Mouse (Mus musculus) liver, embryonic 13.5 days (tissue): ENCODE results near the gene Tas1r3. TPM values are rescaled to one million over a fixed set of nuclear protein-coding genes. Genes with fewer than 3 reads are reported as not detected.

Experiments used
- ATAC-seq: fragments of 200-750 bp; cut with Nextera tagmentation; 2 replicates; pipeline ENCODE4 v1.8.0; 2017; ENCODE audit warnings: low read depth, mild to moderate bottlenecking, moderate number of reproducible peaks, moderate library complexity
- DNase-seq: peaks from one replicate; pipeline ENCODE4 v3.0.0; 2022
- H3K27ac ChIP-seq: fragments of 300-500 bp; sonication (generic); 2 replicates; pipeline ENCODE4 v1.5.1; 2015; ENCODE audit warnings: moderate library complexity, mild to moderate bottlenecking, inconsistent platforms
- H3K27me3 ChIP-seq: fragments of 300-500 bp; sonication (generic); 2 replicates; pipeline ENCODE4 v1.6.1; 2015; ENCODE audit warnings: mild to moderate bottlenecking, inconsistent platforms
- H3K36me3 ChIP-seq: fragments of 300-500 bp; sonication (generic); 2 replicates; pipeline ENCODE4 v1.6.1; 2015; ENCODE audit warnings: mild to moderate bottlenecking, inconsistent platforms
- H3K4me1 ChIP-seq: fragments of 300-500 bp; sonication (generic); replicated peaks from 2 replicates; pipeline ENCODE4 v1.6.1; 2015; ENCODE audit warnings: inconsistent platforms
- H3K4me2 ChIP-seq: fragments of 300-500 bp; sonication (generic); 2 replicates; pipeline ENCODE4 v1.6.1; 2015; ENCODE audit warnings: inconsistent platforms, mild to moderate bottlenecking, moderate library complexity
- H3K4me3 ChIP-seq: fragments of 300-500 bp; sonication (generic); replicated peaks from 2 replicates; pipeline ENCODE4 v1.5.1; 2015; ENCODE audit warnings: mild to moderate bottlenecking, inconsistent platforms
- H3K9ac ChIP-seq: fragments of 300-500 bp; sonication (generic); 2 replicates; pipeline ENCODE4 v1.6.1; 2015; ENCODE audit warnings: mild to moderate bottlenecking, inconsistent platforms
- H3K9me3 ChIP-seq: fragments of 300-500 bp; sonication (generic); replicated peaks from 2 replicates; pipeline ENCODE4 v1.6.1; 2016; ENCODE audit warnings: inconsistent platforms
- WGBS: fragments of 180-500 bp; shearing (Covaris S2); methylation state at CpG from one replicate; pipeline ENCODE4 v1.1.7; 2015; ENCODE audit not compliant: insufficient replicate concordance; 5-methylcytosine and 5-hydroxymethylcytosine counted together
- polyA plus RNA-seq: library from polyadenylated mRNA; unstranded; fragments of >200 nt; fragmentation: Nextera tagmentation; extraction: Ambion mirVana; gene quantifications from 2 replicates; pipeline ENCODE4 v1.2.1, GENCODE M21; 2015

The Tas1r3 gene
- polyA plus RNA-seq, 1 experiment from 2014 or later, result 0.05 TPM

DNA sequence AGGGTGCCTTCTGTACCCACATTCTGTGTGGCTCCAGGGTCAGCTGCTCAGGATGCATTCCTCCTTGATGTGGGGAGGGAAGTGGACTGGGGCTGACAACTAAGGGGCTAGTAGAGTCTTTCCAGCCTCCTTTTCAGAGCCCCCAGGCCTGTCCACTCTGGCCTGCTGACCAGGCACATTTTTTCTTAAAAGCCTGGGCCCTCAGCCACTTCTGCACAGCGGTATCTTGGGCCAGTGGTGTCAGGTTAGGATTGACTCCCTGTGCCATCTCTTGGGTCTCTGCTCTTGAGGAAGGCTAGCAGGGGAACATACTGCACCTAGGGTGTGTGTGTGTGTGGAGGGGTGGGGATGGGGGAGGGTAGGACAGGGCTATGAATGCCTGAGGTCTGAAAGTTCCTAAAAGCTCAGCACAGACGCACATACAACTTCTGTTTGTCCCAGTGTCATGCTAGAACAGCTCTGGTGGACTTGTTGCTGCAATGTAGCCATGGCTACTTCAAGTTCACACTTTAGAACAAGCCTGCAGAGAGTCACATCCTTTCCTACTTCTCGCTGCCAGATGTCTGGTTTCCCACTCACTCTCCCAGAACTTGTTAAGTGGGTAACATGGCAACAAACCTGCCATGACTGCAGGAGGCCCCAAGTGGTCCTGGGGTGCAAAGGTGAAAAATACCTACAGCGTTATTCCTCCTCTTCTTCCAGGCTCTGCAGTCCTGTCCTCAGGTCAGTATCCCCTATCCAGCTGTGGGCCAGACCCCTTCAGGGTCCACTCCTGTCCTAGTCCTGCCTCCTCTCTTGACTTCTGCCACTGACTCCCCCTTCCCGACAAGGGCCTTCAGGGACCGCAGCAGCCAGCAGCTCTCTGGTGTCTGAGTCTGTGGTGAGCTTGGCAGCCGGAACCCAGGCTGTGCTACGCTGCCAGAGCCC, 22.8 kb downstream of the Tas1r3 start:
- Histone ChIP-seq H3K9me3 (no peaks in the 10 kb centered on the region), H3K27ac (no peak overlapping the region), H3K4me3 (peak overlapping the region; percentile 61), H3K27me3 (peaks cover 47% of the 10 kb centered on the region), H3K4me2 (peak overlapping the region; percentile 85), H3K36me3 (no peaks in the 10 kb centered on the region), H3K9ac (peak overlapping the region; percentile 74), H3K4me1 (peaks cover 40% of the 10 kb centered on the region)
- DNase-seq (no peak), ATAC-seq (no peak)
- 20% methylated on average over 8 of the region's 8 CpGs for WGBS

DNA sequence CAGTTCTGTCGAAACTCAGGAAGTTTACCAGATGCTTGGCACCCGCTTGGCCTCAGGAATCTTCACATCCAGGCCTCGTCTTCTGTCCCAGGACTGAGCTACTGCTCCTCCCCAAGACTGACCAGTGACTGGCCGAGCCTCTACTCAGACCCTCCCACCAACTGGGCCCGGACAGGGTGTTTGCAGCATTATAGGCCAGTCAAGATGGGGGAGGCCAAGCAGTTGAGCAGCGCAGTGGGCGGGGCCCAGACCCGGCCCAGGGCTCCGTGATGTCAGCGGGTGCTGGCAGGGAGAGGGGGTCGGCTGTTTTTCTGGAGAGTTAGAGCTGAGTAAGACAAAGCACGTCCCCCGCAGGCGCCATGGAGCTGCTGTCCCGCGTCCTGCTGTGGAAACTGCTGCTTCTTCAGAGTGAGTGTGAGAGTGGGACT, 23.7 kb downstream of the Tas1r3 start, which contains the start of gene Mxra8:
Mxra8 (plus strand) TSS at position 198 of the 428 bp plus-strand sequence.
- H3K9me3 ChIP-seq, result no peaks in the 10 kb centered on the region
- peak within 1 kb of the TSS; percentile 74 for H3K9ac ChIP-seq
- H3K27me3 ChIP-seq, result peaks cover 47% of the 10 kb centered on the region
- peak; percentile 58 for DNase-seq
- H3K27ac ChIP-seq, result peak within 1 kb of the TSS; percentile 2
- peak within 1 kb of the TSS; percentile 85 for H3K4me2 ChIP-seq
- 21% methylated on average over 16 of the region's 16 CpGs for WGBS
- H3K4me3 ChIP-seq, result peak within 1 kb of the TSS; percentile 61
- H3K36me3 ChIP-seq, result no peaks in the 10 kb centered on the region
- peaks cover 40% of the 10 kb centered on the region for H3K4me1 ChIP-seq
- ATAC-seq, result peak; percentile 49

DNA sequence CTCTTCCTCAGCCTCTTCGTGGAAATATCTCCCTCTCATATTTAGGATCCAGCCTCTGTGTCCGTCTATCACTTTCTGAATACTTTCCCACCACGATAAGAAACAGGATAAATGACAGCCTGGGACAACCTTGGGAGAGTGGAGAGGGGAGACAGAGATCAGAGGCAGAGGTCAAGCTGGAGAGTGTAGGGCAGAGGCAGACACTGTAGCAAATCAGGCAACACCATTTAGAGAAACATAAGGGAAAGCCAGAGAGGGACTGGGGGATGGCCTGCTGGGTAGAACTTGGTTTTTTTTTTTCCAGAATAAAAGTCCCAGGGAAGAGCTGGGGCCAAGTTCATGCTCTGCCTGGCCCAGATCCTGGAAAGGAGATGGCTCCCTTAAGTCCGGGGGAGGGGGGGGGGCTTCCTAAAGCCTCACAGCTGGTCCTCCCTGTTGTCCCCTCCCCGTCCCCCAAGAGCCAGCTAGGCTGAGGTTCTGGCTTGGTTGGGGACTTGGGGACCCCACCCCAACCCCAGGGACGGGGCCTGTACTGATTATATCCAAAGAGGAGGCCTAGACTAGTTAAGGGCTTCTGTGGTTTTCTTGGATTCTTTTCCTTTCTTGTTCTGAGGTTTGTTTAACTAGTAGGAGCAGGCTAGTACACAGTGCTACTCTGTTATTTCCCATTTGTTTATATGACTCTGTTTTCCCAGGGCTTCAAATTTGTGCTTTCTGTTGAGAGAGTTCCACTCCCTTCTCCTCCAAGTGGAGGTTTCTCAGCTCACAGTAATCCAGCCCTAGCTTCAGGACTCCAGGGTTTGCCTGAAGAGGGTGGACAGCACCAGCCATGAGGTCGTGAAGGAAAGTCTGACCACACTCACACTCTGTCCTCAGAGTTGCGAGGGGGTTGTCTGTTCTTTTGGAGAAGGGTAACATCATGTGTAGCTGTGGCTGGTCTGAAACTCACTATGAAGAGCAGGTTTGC, 24.7 kb downstream of the Tas1r3 start:
- Histone ChIP-seq H3K4me2 (no peak overlapping the region), H3K27ac (peak overlapping the region; percentile 2), H3K36me3 (peaks cover 2% of the 10 kb centered on the region; the same call in 1 of the 2 replicates), H3K9me3 (no peaks in the 10 kb centered on the region), H3K27me3 (peaks cover 44% of the 10 kb centered on the region), H3K9ac (no peak overlapping the region), H3K4me1 (peaks cover 49% of the 10 kb centered on the region), H3K4me3 (no peak overlapping the region)
- WGBS, result 45% methylated on average over 8 of the region's 8 CpGs
- ATAC-seq, result no peak
- no peak for DNase-seq

GRCm38 (mm10) chr4:155837404-155838010, 25.7 kb downstream of the Tas1r3 start:
- WGBS, result 29% methylated on average over 11 of the region's 11 CpGs
- Histone ChIP-seq H3K27ac (no peak overlapping the region), H3K36me3 (peaks cover 11% of the 10 kb centered on the region), H3K4me3 (no peak overlapping the region), H3K4me2 (no peak overlapping the region), H3K4me1 (peaks cover 58% of the 10 kb centered on the region), H3K27me3 (peaks cover 34% of the 10 kb centered on the region), H3K9ac (no peak overlapping the region), H3K9me3 (no peaks in the 10 kb centered on the region)
- DNase-seq (no peak), ATAC-seq (no peak)

GRCm38 (mm10) chr4:155833836-155834235, 29.3 kb downstream of the Tas1r3 start:
- DNase-seq, result peak; percentile 60
- 46% methylated on average over 2 of the region's 2 CpGs for WGBS
- Histone ChIP-seq H3K4me3 (no peak overlapping the region), H3K36me3 (peaks cover 13% of the 10 kb centered on the region), H3K4me1 (peaks cover 46% of the 10 kb centered on the region), H3K9me3 (no peaks in the 10 kb centered on the region), H3K27ac (peak overlapping the region; percentile 34; the same call in 1 of the 2 replicates), H3K4me2 (peak overlapping the region; percentile 92; the same call in 1 of the 2 replicates), H3K27me3 (0 out of 2 replicates have a peak, but pooled peaks cover 3% of the 10 kb centered on the region), H3K9ac (peak overlapping the region; percentile 5; the same call in 1 of the 2 replicates)
- ATAC-seq, result no peak

- Histone ChIP-seq H3K36me3 (peaks cover 17% of the 10 kb centered on the region), H3K27ac (peak overlapping the region; percentile 34), H3K27me3 (0 out of 2 replicates have a peak, but pooled peaks cover 3% of the 10 kb centered on the region), H3K9me3 (no peaks in the 10 kb centered on the region), H3K9ac (0 out of 2 replicates have a peak overlapping the region, but pooled peaks have one; percentile 94), H3K4me2 (peak overlapping the region; percentile 92), H3K4me1 (peaks cover 40% of the 10 kb centered on the region), H3K4me3 (peak overlapping the region; percentile 94; the same call in 1 of the 2 replicates)
- no peak for DNase-seq
- WGBS, result 80% methylated on average over 4 of the region's 4 CpGs
- no peak for ATAC-seq
Observed at GRCm38 (mm10) chr4:155833234-155833633, 29.9 kb downstream of the Tas1r3 start.

DNA sequence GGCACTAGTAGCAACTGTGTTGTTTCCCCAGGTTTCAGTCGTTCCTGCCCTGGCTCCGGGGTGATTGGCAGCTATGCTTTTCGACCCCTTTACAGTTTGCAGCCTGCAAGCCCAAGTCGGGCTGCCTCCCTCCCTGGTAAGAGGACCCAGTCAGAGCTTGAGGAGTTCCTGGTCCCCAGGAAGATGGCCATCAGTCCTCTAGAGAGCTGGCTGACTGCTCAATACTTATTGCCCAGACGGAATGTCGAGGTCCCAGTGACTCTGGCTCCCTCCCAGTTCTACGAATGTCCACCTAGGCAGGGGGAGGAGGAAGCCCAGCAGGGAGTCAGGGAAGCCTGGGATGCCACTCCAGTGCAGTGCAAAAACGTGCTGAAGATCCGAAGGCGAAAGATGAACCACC, 30.8 kb downstream of the Tas1r3 start:
- H3K27me3 ChIP-seq, result no peaks in the 10 kb centered on the region
- H3K9ac ChIP-seq, result peak overlapping the region; percentile 94
- peak overlapping the region; percentile 92 for H3K4me2 ChIP-seq
- WGBS, result 49% methylated on average over 10 of the region's 10 CpGs
- peak overlapping the region; percentile 94 for H3K4me3 ChIP-seq
- peaks cover 26% of the 10 kb centered on the region for H3K36me3 ChIP-seq
- ATAC-seq (no peak), DNase-seq (no peak)
- peak overlapping the region; percentile 89 for H3K27ac ChIP-seq
- H3K9me3 ChIP-seq, result no peaks in the 10 kb centered on the region
- peaks cover 32% of the 10 kb centered on the region for H3K4me1 ChIP-seq

GRCm38 (mm10) chr4:155831831-155832230, 31.3 kb downstream of the Tas1r3 start:
- no peak for DNase-seq
- Histone ChIP-seq H3K4me3 (peak overlapping the region; percentile 94), H3K4me1 (peaks cover 32% of the 10 kb centered on the region), H3K27me3 (no peaks in the 10 kb centered on the region), H3K36me3 (peaks cover 31% of the 10 kb centered on the region), H3K9ac (peak overlapping the region; percentile 94), H3K9me3 (no peaks in the 10 kb centered on the region), H3K27ac (peak overlapping the region; percentile 89), H3K4me2 (peak overlapping the region; percentile 92)
- peak; percentile 11 for ATAC-seq
- under 1% methylated on average over 25 of the region's 25 CpGs for WGBS

GRCm38 (mm10) chr4:155831205-155831766, 31.9 kb downstream of the Tas1r3 start, which contains the start of gene Aurkaip1:
TSS of gene Aurkaip1 (plus strand) at chr4:155831272.
- H3K36me3 ChIP-seq, result peaks cover 36% of the 10 kb centered on the region
- WGBS, result under 1% methylated on average over 49 of the region's 49 CpGs
- peak; percentile 95 for DNase-seq

GRCm38 (mm10) chr4:155830596-155830995, 32.6 kb downstream of the Tas1r3 start:
- Histone ChIP-seq H3K27ac (peak overlapping the region; percentile 89), H3K4me1 (peaks cover 32% of the 10 kb centered on the region), H3K4me3 (peak overlapping the region; percentile 94), H3K4me2 (peak overlapping the region; percentile 92), H3K27me3 (no peaks in the 10 kb centered on the region), H3K9me3 (no peaks in the 10 kb centered on the region), H3K36me3 (peaks cover 40% of the 10 kb centered on the region), H3K9ac (peak overlapping the region; percentile 62)
- 50% methylated on average over 8 of the region's 8 CpGs for WGBS
- no peak for DNase-seq
- no peak for ATAC-seq

More at GRCm38 (mm10) chr4:155831205-155831766, 31.9 kb downstream of the Tas1r3 start, which contains the start of gene Aurkaip1:
- peak within 1 kb of the TSS; percentile 89 for H3K27ac ChIP-seq
- H3K4me3 ChIP-seq, result peak within 1 kb of the TSS; percentile 94
- H3K27me3 ChIP-seq, result no peaks in the 10 kb centered on the region
- peak within 1 kb of the TSS; percentile 94 for H3K9ac ChIP-seq
- peak; percentile 96 for ATAC-seq
- H3K9me3 ChIP-seq, result no peaks in the 10 kb centered on the region
- peaks cover 32% of the 10 kb centered on the region for H3K4me1 ChIP-seq
- H3K4me2 ChIP-seq, result peak within 1 kb of the TSS; percentile 92
